Mouse (Mus musculus) T-helper 2 cell (primary cell): Measurements from ENCODE around the gene Vmn1r57.
"Not testable (repeated sequence)": the region's sequence is repeated elsewhere in the genome, so short reads cannot be mapped to it uniquely, and the experiment has no call there.

Source experiments
- in situ Hi-C: fragments of 300-600 bp; cut with MboI, MseI; formaldehyde crosslinking; loops from one replicate; pipeline ENCODE4 v1.15.1; 2025; ENCODE audit warnings: high pct_unique_total_duplicates

Gene Vmn1r57

GRCm38 (mm10) chr7:5218193-5218592, at the start of gene Vmn1r57:
Gene Vmn1r57, plus strand, starts transcription at chr7:5218493.
- in situ Hi-C loops, result not testable (repeated sequence)

GRCm38 (mm10) chr7:5196647-5197046, 21.6 kb upstream of the Vmn1r57 start, which contains the start of gene Vmn1r56:
Gene Vmn1r56, minus strand, starts transcription at chr7:5196747.
- in situ Hi-C loops, result not testable (repeated sequence)

GRCm38 (mm10) chr7:5263051-5263450, 44.8 kb downstream of the Vmn1r57 start:
- in situ Hi-C loops, result no loop called here
